Mouse (Mus musculus): ENCODE results near the gene Unc50. TPM values are rescaled to one million over a fixed set of nuclear protein-coding genes. Genes with fewer than 3 reads are reported as not detected.

Unc50 gene
- total RNA-seq, 1 experiment, result 66.5 TPM

GRCm38 (mm10) chr1:37466322-37466995, 36.5 kb downstream of the Unc50 start:
- Histone ChIP-seq H3K27ac (ENCODE audit: insufficient read depth, low read depth, low read length, poor library complexity, severe bottlenecking) (no peak overlapping the region), H3K9me3 (ENCODE audit: control insufficient read depth, insufficient read depth, low read depth, low read length) (no peaks in the 10 kb centered on the region), H3K4me3 (ENCODE audit: insufficient read depth in 1 of 2, low read depth in 1 of 2, low read length in 2 of 2, poor library complexity in 1 of 2, severe bottlenecking in 1 of 2) (no peak overlapping the region), H3K4me1 (ENCODE audit: control insufficient read depth in 2 of 2, insufficient read depth in 2 of 2, low read length in 2 of 2, poor library complexity in 1 of 2) (no peaks in the 10 kb centered on the region), H3K36me3 (ENCODE audit: control insufficient read depth, insufficient read depth, low read length, poor library complexity, severe bottlenecking) (no peaks in the 10 kb centered on the region), H3K9ac (ENCODE audit: insufficient read depth, low read depth, low read length, poor library complexity, severe bottlenecking) (no peak overlapping the region)
- in situ Hi-C loops (cut with MboI; ENCODE audit: low sequenced_read_pairs in 2 of 2, unreplicated experiment in 2 of 2), result loop anchor here in 1 of 2 experiments (25.0 kb wide), 1 partner anchor 171 kb away; no protein-coding TSS in a partner anchor
- no peak for DNase-seq (ENCODE audit: low read depth, low spot score)
- TF ChIP-seq CHD2 (IDR thresholded peaks at IDR 0.05; ENCODE audit: low read depth, low read length), result no peak
- no peak for TF ChIP-seq ZNF384 (IDR thresholded peaks at IDR 0.05; ENCODE audit: low read depth, low read length)
- TF ChIP-seq ZC3H11A (IDR thresholded peaks at IDR 0.05; ENCODE audit: borderline replicate concordance, low read depth, low read length), result no peak
- no peak for TF ChIP-seq MAFK (IDR thresholded peaks at IDR 0.05; ENCODE audit: insufficient read depth, low read depth, low read length)
- no peak for TF ChIP-seq HCFC1 (IDR thresholded peaks at IDR 0.05; ENCODE audit: borderline replicate concordance, insufficient read depth, low read length)

- H3K36me3 ChIP-seq (ENCODE audit: control insufficient read depth, insufficient read depth, low read length, poor library complexity, severe bottlenecking), result no peaks in the 10 kb centered on the region
- no peak for DNase-seq (ENCODE audit: low read depth, low spot score)
- in situ Hi-C loops (cut with MboI; ENCODE audit: low sequenced_read_pairs in 2 of 2, unreplicated experiment in 2 of 2), result loop anchor here in 1 of 2 experiments (25.0 kb wide), 1 partner anchor 169 kb away; no protein-coding TSS in a partner anchor
- no peak overlapping the region for H3K27ac ChIP-seq (ENCODE audit: insufficient read depth, low read depth, low read length, poor library complexity, severe bottlenecking)
- H3K4me3 ChIP-seq (ENCODE audit: insufficient read depth in 1 of 2, low read depth in 1 of 2, low read length in 2 of 2, poor library complexity in 1 of 2, severe bottlenecking in 1 of 2), result no peak overlapping the region
- no peaks in the 10 kb centered on the region for H3K9me3 ChIP-seq (ENCODE audit: control insufficient read depth, insufficient read depth, low read depth, low read length)
- no peak overlapping the region for H3K9ac ChIP-seq (ENCODE audit: insufficient read depth, low read depth, low read length, poor library complexity, severe bottlenecking)
- H3K4me1 ChIP-seq (ENCODE audit: control insufficient read depth in 2 of 2, insufficient read depth in 2 of 2, low read length in 2 of 2, poor library complexity in 1 of 2), result no peaks in the 10 kb centered on the region
- TF ChIP-seq ZNF384 (IDR thresholded peaks at IDR 0.05; ENCODE audit: low read depth, low read length), result no peak
- no peak for TF ChIP-seq HCFC1 (IDR thresholded peaks at IDR 0.05; ENCODE audit: borderline replicate concordance, insufficient read depth, low read length)
- no peak for TF ChIP-seq ZC3H11A (IDR thresholded peaks at IDR 0.05; ENCODE audit: borderline replicate concordance, low read depth, low read length)
- TF ChIP-seq MAFK (IDR thresholded peaks at IDR 0.05; ENCODE audit: insufficient read depth, low read depth, low read length), result no peak
- no peak for TF ChIP-seq CHD2 (IDR thresholded peaks at IDR 0.05; ENCODE audit: low read depth, low read length)
Measured at GRCm38 (mm10) chr1:37467806-37468205, 37.9 kb downstream of the Unc50 start.

- Histone ChIP-seq H3K36me3 (ENCODE audit: control insufficient read depth, insufficient read depth, low read length, poor library complexity, severe bottlenecking) (no peaks in the 10 kb centered on the region), H3K9me3 (ENCODE audit: control insufficient read depth, insufficient read depth, low read depth, low read length) (no peaks in the 10 kb centered on the region), H3K27ac (ENCODE audit: insufficient read depth, low read depth, low read length, poor library complexity, severe bottlenecking) (no peak overlapping the region), H3K4me3 (ENCODE audit: insufficient read depth in 1 of 2, low read depth in 1 of 2, low read length in 2 of 2, poor library complexity in 1 of 2, severe bottlenecking in 1 of 2) (no peak overlapping the region), H3K9ac (ENCODE audit: insufficient read depth, low read depth, low read length, poor library complexity, severe bottlenecking) (no peak overlapping the region), H3K4me1 (ENCODE audit: control insufficient read depth in 2 of 2, insufficient read depth in 2 of 2, low read length in 2 of 2, poor library complexity in 1 of 2) (no peaks in the 10 kb centered on the region)
- no peak for DNase-seq (ENCODE audit: low read depth, low spot score)
- in situ Hi-C loops (cut with MboI; ENCODE audit: low sequenced_read_pairs in 2 of 2, unreplicated experiment in 2 of 2), result loop anchor here in 1 of 2 experiments (25.0 kb wide), 1 partner anchor 168 kb away; no protein-coding TSS in a partner anchor
- no peak for TF ChIP-seq HCFC1 (IDR thresholded peaks at IDR 0.05; ENCODE audit: borderline replicate concordance, insufficient read depth, low read length)
- no peak for TF ChIP-seq ZNF384 (IDR thresholded peaks at IDR 0.05; ENCODE audit: low read depth, low read length)
- TF ChIP-seq CHD2 (IDR thresholded peaks at IDR 0.05; ENCODE audit: low read depth, low read length), result no peak
- no peak for TF ChIP-seq ZC3H11A (IDR thresholded peaks at IDR 0.05; ENCODE audit: borderline replicate concordance, low read depth, low read length)
- no peak for TF ChIP-seq MAFK (IDR thresholded peaks at IDR 0.05; ENCODE audit: insufficient read depth, low read depth, low read length)
Measured at GRCm38 (mm10) chr1:37469007-37469406, 39.1 kb downstream of the Unc50 start.

- no peak for DNase-seq (ENCODE audit: low read depth, low spot score)
- TF ChIP-seq ZC3H11A (IDR thresholded peaks at IDR 0.05; ENCODE audit: borderline replicate concordance, low read depth, low read length) (no peak), ZNF384 (IDR thresholded peaks at IDR 0.05; ENCODE audit: low read depth, low read length) (no peak), HCFC1 (IDR thresholded peaks at IDR 0.05; ENCODE audit: borderline replicate concordance, insufficient read depth, low read length) (no peak), MAFK (IDR thresholded peaks at IDR 0.05; ENCODE audit: insufficient read depth, low read depth, low read length) (no peak), CHD2 (IDR thresholded peaks at IDR 0.05; ENCODE audit: low read depth, low read length) (no peak)
- H3K9me3 ChIP-seq (ENCODE audit: control insufficient read depth, insufficient read depth, low read depth, low read length), result no peaks in the 10 kb centered on the region
- H3K4me1 ChIP-seq (ENCODE audit: control insufficient read depth in 2 of 2, insufficient read depth in 2 of 2, low read length in 2 of 2, poor library complexity in 1 of 2), result peaks cover 0 to 2% of the 10 kb centered on the region in 2 experiments; a peak in 1 of 4 replicates
- no peaks in the 10 kb centered on the region for H3K36me3 ChIP-seq (ENCODE audit: control insufficient read depth, insufficient read depth, low read length, poor library complexity, severe bottlenecking)
- H3K9ac ChIP-seq (ENCODE audit: insufficient read depth, low read depth, low read length, poor library complexity, severe bottlenecking), result no peak overlapping the region
- H3K27ac ChIP-seq (ENCODE audit: insufficient read depth, low read depth, low read length, poor library complexity, severe bottlenecking), result no peak overlapping the region
- no peak overlapping the region for H3K4me3 ChIP-seq (ENCODE audit: insufficient read depth in 1 of 2, low read depth in 1 of 2, low read length in 2 of 2, poor library complexity in 1 of 2, severe bottlenecking in 1 of 2)
- in situ Hi-C loops (cut with MboI; ENCODE audit: low sequenced_read_pairs in 2 of 2, unreplicated experiment in 2 of 2), result loop anchor here (10.0 to 25.0 kb wide), 2 partner anchors 163 to 166 kb away; no protein-coding TSS in a partner anchor
Measured at GRCm38 (mm10) chr1:37471179-37472148, 41.5 kb downstream of the Unc50 start.

All from ES-E14 (cell line).